Mouse (Mus musculus): Measurements from ENCODE around the gene Cry2. TPM values are rescaled to one million over a fixed set of nuclear protein-coding genes. Genes with fewer than 3 reads are reported as not detected.

Gene Cry2
- total and polyA plus RNA-seq, 3 experiments, result 12.7 to 29.3 (median 19.1) TPM

DNA sequence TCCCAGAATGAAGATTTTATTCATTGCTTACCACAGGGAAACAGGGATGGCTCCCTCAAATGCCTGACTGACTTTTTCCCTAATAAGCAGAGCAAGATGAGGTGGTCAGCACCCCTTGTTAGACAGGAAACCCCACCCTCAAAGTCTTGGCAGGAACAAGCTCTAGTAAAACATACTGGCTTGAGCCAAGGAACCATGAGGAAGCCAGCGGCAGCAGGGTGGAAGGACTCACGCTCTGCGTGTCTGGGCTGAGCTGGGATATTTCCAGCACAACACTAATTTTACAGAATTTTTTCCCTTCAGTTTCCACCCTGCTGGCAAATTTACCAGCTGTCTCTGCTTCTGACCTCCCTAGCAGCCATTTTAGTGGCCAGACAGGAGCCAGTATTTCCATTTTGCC, 7.4 kb downstream of the Cry2 start:
- peaks cover 64% of the 10 kb centered on the region for H3K4me1 ChIP-seq (ENCODE audit: control insufficient read depth, insufficient read depth, low read length)
- intact Hi-C loops (cut with DNase I), result no loop called here
- no peaks in the 10 kb centered on the region for H3K79me2 ChIP-seq (replicated peaks; ENCODE audit: control insufficient read depth, insufficient read depth, low read length)
- no peak overlapping the region for H3K4me3 ChIP-seq
- DNase-seq, result peak; percentile 58 to 77
- H3K9ac ChIP-seq (ENCODE audit: low read depth, low read length), result 0 out of 2 replicates have a peak overlapping the region, but pooled peaks have one; percentile 1
- peak overlapping the region; percentile 95 for H3K27ac ChIP-seq
- peaks cover 50% of the 10 kb centered on the region for H3K36me3 ChIP-seq (ENCODE audit: control insufficient read depth, insufficient read depth, low read length)
- TF ChIP-seq EP300 (IDR thresholded peaks at IDR 0.05; ENCODE audit: insufficient read depth, low read depth, low read length) (peak; percentile 77; the same call in 1 of the 2 replicates), CTCF (IDR thresholded peaks at IDR 0.05) (no peak), POLR2A (IDR thresholded peaks at IDR 0.05; ENCODE audit: insufficient read depth, low read depth, low read length) (0 out of 2 replicates have a peak, but pooled peaks have one; percentile 20)
- WGBS, result 12% methylated on average over 3 of the region's 3 CpGs
- no peaks in the 10 kb centered on the region for H3K27me3 ChIP-seq (ENCODE audit: control insufficient read depth, insufficient read depth, low read length)

DNA sequence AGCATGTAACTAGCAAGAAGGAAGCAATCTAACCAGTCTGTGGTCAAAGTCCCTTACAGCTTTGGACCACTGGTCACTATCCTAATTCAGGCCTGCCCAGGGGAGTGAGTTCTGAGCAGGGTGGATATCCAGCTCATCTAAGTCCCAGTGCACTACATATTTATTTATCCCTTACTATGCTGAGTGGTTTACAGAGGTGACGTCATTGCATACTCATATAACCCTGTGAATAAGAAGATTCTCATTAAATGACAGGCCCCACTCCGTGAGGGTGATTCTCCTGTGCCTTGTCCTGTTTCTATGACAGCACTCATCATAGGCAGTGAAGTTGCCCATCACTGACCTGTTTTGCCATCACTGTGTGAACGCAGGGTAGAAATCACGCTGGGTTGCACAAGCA, 8.5 kb downstream of the Cry2 start:
- H3K79me2 ChIP-seq (replicated peaks; ENCODE audit: control insufficient read depth, insufficient read depth, low read length), result no peaks in the 10 kb centered on the region
- peaks cover 50% of the 10 kb centered on the region for H3K36me3 ChIP-seq (ENCODE audit: control insufficient read depth, insufficient read depth, low read length)
- H3K9ac ChIP-seq (ENCODE audit: low read depth, low read length), result no peak overlapping the region

GRCm38 (mm10) chr2:92424462-92425308, 9.2 kb downstream of the Cry2 start:
- Histone ChIP-seq H3K9ac (ENCODE audit: low read depth, low read length) (peak overlapping the region; percentile 45; the same call in 1 of the 2 replicates), H3K36me3 (ENCODE audit: control insufficient read depth, insufficient read depth, low read length) (peaks cover 47% of the 10 kb centered on the region)

More for the DNA sequence above, 8.5 kb downstream of the Cry2 start:
- Histone ChIP-seq H3K4me1 (ENCODE audit: control insufficient read depth, insufficient read depth, low read length) (peaks cover 62% of the 10 kb centered on the region), H3K27ac (peak overlapping the region; percentile 95), H3K27me3 (ENCODE audit: control insufficient read depth, insufficient read depth, low read length) (no peaks in the 10 kb centered on the region), H3K4me3 (no peak overlapping the region)
- intact Hi-C loops (cut with DNase I), result no loop called here
- TF ChIP-seq POLR2A (IDR thresholded peaks at IDR 0.05; ENCODE audit: insufficient read depth, low read depth, low read length), result no peak
- no peak for TF ChIP-seq EP300 (IDR thresholded peaks at IDR 0.05; ENCODE audit: insufficient read depth, low read depth, low read length)
- DNase-seq, result no peak
- WGBS, result 81% methylated on average over 4 of the region's 4 CpGs

DNA sequence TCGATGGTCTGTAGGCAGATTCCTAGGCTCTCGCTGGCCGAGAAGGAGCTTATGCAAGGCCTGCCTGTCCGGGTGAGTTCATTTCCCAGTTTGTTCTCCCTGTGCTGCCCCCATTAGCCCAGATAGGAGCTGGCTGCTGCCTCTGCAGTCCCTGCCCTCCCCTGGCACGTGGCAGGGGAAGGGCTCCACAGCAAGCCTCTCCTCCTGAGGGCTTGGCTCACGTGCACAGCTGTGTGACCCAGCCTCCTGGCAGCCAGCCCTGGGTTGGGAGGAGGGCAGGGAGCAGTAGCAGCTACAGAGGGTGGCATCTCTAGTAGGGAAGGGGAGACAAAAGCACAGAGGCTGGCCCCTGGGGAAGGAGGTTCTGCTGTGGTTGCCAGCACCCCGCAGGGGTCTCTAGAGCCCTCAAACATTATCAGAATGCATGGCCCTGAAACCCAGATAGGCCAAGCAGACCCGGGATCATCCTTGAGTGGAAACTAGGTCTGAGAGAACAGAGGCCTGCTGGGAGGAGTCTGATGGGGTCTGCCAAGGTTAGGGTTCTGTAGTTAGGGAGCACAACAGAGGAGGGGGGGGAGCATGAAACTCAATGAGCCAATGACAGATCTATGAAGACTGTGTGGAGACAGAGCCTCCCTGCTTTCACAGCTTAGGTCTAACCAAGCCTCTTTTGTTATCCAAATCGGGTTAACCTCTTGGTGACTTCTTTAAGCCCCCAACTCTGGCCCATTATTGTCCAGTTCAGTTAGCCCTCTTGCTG, 10.0 kb downstream of the Cry2 start:
- peak overlapping the region; percentile 95 for H3K27ac ChIP-seq
- no peaks in the 10 kb centered on the region for H3K79me2 ChIP-seq (replicated peaks; ENCODE audit: control insufficient read depth, insufficient read depth, low read length)
- peak overlapping the region; percentile 54 for H3K9ac ChIP-seq (ENCODE audit: low read depth, low read length)
- peak; percentile 95 to 97 for DNase-seq
- 24% methylated on average over 9 of the region's 9 CpGs for WGBS
- TF ChIP-seq CTCF (IDR thresholded peaks at IDR 0.05) (peak; percentile 17; the same call in 1 of the 2 replicates), POLR2A (IDR thresholded peaks at IDR 0.05; ENCODE audit: insufficient read depth, low read depth, low read length) (peak; percentile 64), EP300 (IDR thresholded peaks at IDR 0.05; ENCODE audit: insufficient read depth, low read depth, low read length) (peak; percentile 86)
- no peak overlapping the region for H3K4me3 ChIP-seq
- H3K4me1 ChIP-seq (ENCODE audit: control insufficient read depth, insufficient read depth, low read length), result peaks cover 55% of the 10 kb centered on the region
- no peaks in the 10 kb centered on the region for H3K27me3 ChIP-seq (ENCODE audit: control insufficient read depth, insufficient read depth, low read length)
- peaks cover 47% of the 10 kb centered on the region for H3K36me3 ChIP-seq (ENCODE audit: control insufficient read depth, insufficient read depth, low read length)
- intact Hi-C loops (cut with DNase I), result loop anchor here (5.0 kb wide), 1 partner anchor 47 kb away; no protein-coding TSS in a partner anchor

More at GRCm38 (mm10) chr2:92424462-92425308, 9.2 kb downstream of the Cry2 start:
- Histone ChIP-seq H3K27ac (peak overlapping the region; percentile 95), H3K4me1 (ENCODE audit: control insufficient read depth, insufficient read depth, low read length) (peaks cover 61% of the 10 kb centered on the region), H3K79me2 (replicated peaks; ENCODE audit: control insufficient read depth, insufficient read depth, low read length) (no peaks in the 10 kb centered on the region), H3K4me3 (no peak overlapping the region), H3K27me3 (ENCODE audit: control insufficient read depth, insufficient read depth, low read length) (no peaks in the 10 kb centered on the region)
- intact Hi-C loops (cut with DNase I), result loop anchor here (5.0 kb wide), 1 partner anchor 47 kb away; no protein-coding TSS in a partner anchor
- WGBS, result 34% methylated on average over 9 of the region's 9 CpGs
- no peak for TF ChIP-seq CTCF (IDR thresholded peaks at IDR 0.05)
- TF ChIP-seq EP300 (IDR thresholded peaks at IDR 0.05; ENCODE audit: insufficient read depth, low read depth, low read length), result peak; percentile 66; the same call in 1 of the 2 replicates
- peak; percentile 50 for TF ChIP-seq POLR2A (IDR thresholded peaks at IDR 0.05; ENCODE audit: insufficient read depth, low read depth, low read length)
- DNase-seq, result peak; percentile 70 to 82

- TF ChIP-seq EP300 (IDR thresholded peaks at IDR 0.05; ENCODE audit: insufficient read depth, low read depth, low read length), result no peak
- no peak for TF ChIP-seq CTCF (IDR thresholded peaks at IDR 0.05)
- TF ChIP-seq POLR2A (IDR thresholded peaks at IDR 0.05; ENCODE audit: insufficient read depth, low read depth, low read length), result no peak
- intact Hi-C loops (cut with DNase I), result loop anchor here (5.0 kb wide), 1 partner anchor 46 kb away; no protein-coding TSS in a partner anchor
- H3K27ac ChIP-seq, result peak overlapping the region; percentile 95
Measured at GRCm38 (mm10) chr2:92423156-92423555, 10.7 kb downstream of the Cry2 start.

More at GRCm38 (mm10) chr2:92423156-92423555, 10.7 kb downstream of the Cry2 start:
- Histone ChIP-seq H3K9ac (ENCODE audit: low read depth, low read length) (peak overlapping the region; percentile 54), H3K36me3 (ENCODE audit: control insufficient read depth, insufficient read depth, low read length) (peaks cover 43% of the 10 kb centered on the region), H3K4me1 (ENCODE audit: control insufficient read depth, insufficient read depth, low read length) (peaks cover 51% of the 10 kb centered on the region), H3K79me2 (replicated peaks; ENCODE audit: control insufficient read depth, insufficient read depth, low read length) (no peaks in the 10 kb centered on the region), H3K4me3 (no peak overlapping the region), H3K27me3 (ENCODE audit: control insufficient read depth, insufficient read depth, low read length) (no peaks in the 10 kb centered on the region)
- DNase-seq, result no peak
- 79% methylated on average over 9 of the region's 9 CpGs for WGBS
